In genomic region chr6:86523755-86524434, GRCm38 (mm10) we compare ENCODE assay signal across 8 mouse cellular contexts. TPM values are rescaled to one million over a fixed set of nuclear protein-coding genes. Genes with fewer than 3 reads are reported as not detected.
DNase-seq lines count a peak whose midpoint lies in the region; ATAC-seq and TF ChIP-seq lines count a peak whose summit lies in the region.

No protein-coding gene starts in this region.

- H3K4me2 ChIP-seq in hindbrain, embryonic 13.5 days: peak overlapping the region; percentile 93

- peak overlapping the region; percentile 100 for H3K9ac ChIP-seq in hindbrain, embryonic 13.5 days

- DNase-seq in gastrocnemius, postnatal 14 days: peak; percentile 11
- DNase-seq in gastrocnemius, postnatal 10 days: no peak
- DNase-seq in lung, adult 18-20 months: peak; percentile 31 to 49
- peak; percentile 43 for DNase-seq in retina, postnatal 1 day

- intact Hi-C loops in gastrocnemius, postnatal 14 days (cut with DNase I; ENCODE audit: low total_unique reads): loop anchor here (5.0 kb wide), 1 partner anchor 37 kb away; no protein-coding TSS in a partner anchor

- WGBS in hindbrain, embryonic 13.5 days: under 1% methylated on average over 15 of the region's 15 CpGs

- peaks cover 4% of the 10 kb centered on the region for H3K4me1 ChIP-seq in cortical plate, adult 2 months (ENCODE audit: control insufficient read depth, insufficient read depth, low read length)
- peaks cover 27% of the 10 kb centered on the region for H3K4me1 ChIP-seq in hindbrain, embryonic 13.5 days (replicated peaks)

- peak overlapping the region; percentile 51; the same call in 1 of the 2 replicates for H3K27ac ChIP-seq in cortical plate, adult 2 months (ENCODE audit: insufficient read depth, low read length)
- H3K27ac ChIP-seq in hindbrain, embryonic 13.5 days: peak overlapping the region; percentile 95

- H3K36me3 ChIP-seq in C2C12 (ENCODE audit: control insufficient read depth, insufficient read depth): peaks cover 30% of the 10 kb centered on the region
- peaks cover 15% of the 10 kb centered on the region for H3K36me3 ChIP-seq in hindbrain, embryonic 13.5 days

- ATAC-seq in hindbrain, embryonic 13.5 days (ENCODE audit: low FRiP score): no peak
- no peak for ATAC-seq in inflammation-experienced regulatory T-cells, adult 6 months

- TF ChIP-seq CTCF in C2C12 (IDR thresholded peaks at IDR 0.05; ENCODE audit: control insufficient read depth, insufficient read depth, insufficient read length): no peak
- TF ChIP-seq CTCF in cortical plate, adult 2 months (IDR thresholded peaks at IDR 0.05; ENCODE audit: extremely low read depth, insufficient read depth, low read length): no peak

- no peaks in the 10 kb centered on the region for H3K9me3 ChIP-seq in hindbrain, embryonic 13.5 days

- peaks cover 49% of the 10 kb centered on the region for H3K79me2 ChIP-seq in C2C12 (ENCODE audit: control insufficient read depth, insufficient read depth)

- TF ChIP-seq POLR2A in cortical plate, adult 2 months (IDR thresholded peaks at IDR 0.05; ENCODE audit: extremely low read depth, insufficient read depth, low read length): no peak

- peaks cover 37% of the 10 kb centered on the region for H3K79me3 ChIP-seq in C2C12 (ENCODE audit: low read depth)

- H3ac ChIP-seq in C2C12 (ENCODE audit: control insufficient read depth, insufficient read length, low read depth): peak overlapping the region; percentile 82

- H3K4me3 ChIP-seq in C2C12 (ENCODE audit: insufficient read depth, poor library complexity, severe bottlenecking): peak overlapping the region; percentile 90
- peak overlapping the region; percentile 95 for H3K4me3 ChIP-seq in cortical plate, adult 2 months (ENCODE audit: insufficient read depth, low read length)
- H3K4me3 ChIP-seq in hindbrain, embryonic 13.5 days: peak overlapping the region; percentile 98

- no peaks in the 10 kb centered on the region for H3K27me3 ChIP-seq in C2C12 (ENCODE audit: control insufficient read depth, insufficient read depth, insufficient read length)
- no peaks in the 10 kb centered on the region for H3K27me3 ChIP-seq in hindbrain, embryonic 13.5 days

TF ChIP-seq in C2C12, 6 proteins besides CTCF, POLR2A, EP300 and RAD21:
- TF ChIP-seq MAX (IDR thresholded peaks at IDR 0.05) (no peak), USF1 (IDR thresholded peaks at IDR 0.05; ENCODE audit: low read depth) (no peak), CEBPB (IDR thresholded peaks at IDR 0.05; ENCODE audit: low read depth) (no peak), MYOD1 (IDR thresholded peaks at IDR 0.05; ENCODE audit: control insufficient read depth, insufficient read length, low read depth) (no peak), FOSL1 (IDR thresholded peaks at IDR 0.05; ENCODE audit: insufficient read depth, low read length, poor library complexity, severe bottlenecking) (no peak), MYOG (IDR thresholded peaks at IDR 0.05; ENCODE audit: control insufficient read depth, extremely low read depth, insufficient read length) (no peak)

RNA-seq across cellular contexts. Expression of gene Pcbp1, which starts 2.2 kb away (rescaled TPM):
- 100 to 1,000 TPM; 128 to 164 TPM for total RNA-seq in gastrocnemius, postnatal 14 days (2021)
- total RNA-seq in gastrocnemius, postnatal 10 days (2021): 100 to 1,000 TPM; 167 to 185 TPM
- 453 TPM for polyA plus RNA-seq in C2C12 (2012; fragmentation: generic; extraction: Trizol)
- polyA plus RNA-seq in cortical plate, adult 2 months (2012; rRNA removed): 158 and 165 TPM in 2 replicates
- polyA plus RNA-seq in hindbrain, embryonic 13.5 days (2015; fragmentation: Nextera tagmentation; extraction: Ambion mirVana): 268 and 333 TPM in 2 replicates
- polyA plus RNA-seq in inflammation-experienced regulatory T-cells, adult 6 months (2017; shearing (Covaris generic)): 10 to 100 TPM; 26.3 to 32.5 (median 29.3) TPM
